Mouse (Mus musculus) lung, postnatal 25 days (tissue): ENCODE measurements around the gene Gm20388.
A peak's percentile ranks its signal among the peaks of the same experiment; 100 is the strongest.

Experiments
- DNase-seq: peaks from one replicate; pipeline ENCODE4 v3.0.0; 2022; ENCODE audit warnings: low spot score

The Gm20388 gene

DNA sequence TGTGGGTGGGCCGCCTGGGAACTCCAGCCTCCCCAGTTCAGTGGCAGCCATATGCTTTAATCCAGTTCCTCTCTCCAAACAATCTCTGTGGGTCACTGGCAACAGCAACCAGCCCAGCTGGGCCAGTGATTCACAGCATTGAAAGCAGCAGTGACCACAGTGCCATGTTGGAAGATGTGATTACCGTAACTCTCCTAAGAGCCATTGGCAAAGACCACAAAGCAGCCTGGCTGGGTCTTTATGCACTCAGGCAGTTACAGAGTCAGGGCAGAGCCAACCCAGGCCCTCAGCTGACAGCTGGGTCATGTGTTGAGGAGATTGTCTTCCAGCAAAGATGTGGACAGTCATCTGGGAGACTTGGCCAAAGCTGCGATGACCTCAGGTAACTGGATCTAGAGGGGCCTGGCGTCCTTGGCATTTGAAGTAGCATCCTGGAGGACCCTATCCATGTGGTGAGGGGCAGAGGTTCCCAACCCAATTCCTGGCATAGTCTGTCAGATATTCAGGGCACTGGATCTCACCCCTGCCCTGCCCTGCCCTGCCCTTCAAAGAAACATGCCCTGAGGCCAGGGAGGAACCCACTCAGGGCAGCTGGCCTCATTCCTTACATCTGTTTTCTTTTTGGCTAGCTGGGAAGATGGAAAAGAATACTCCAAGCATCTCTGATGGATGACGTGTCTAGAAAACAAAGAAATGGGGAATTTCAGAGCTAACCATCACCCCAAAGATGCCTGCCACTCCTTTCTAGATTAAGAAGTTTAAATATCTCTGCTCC, 1052.2 kb downstream of the Gm20388 start:
- DNase-seq, result no peak

DNA sequence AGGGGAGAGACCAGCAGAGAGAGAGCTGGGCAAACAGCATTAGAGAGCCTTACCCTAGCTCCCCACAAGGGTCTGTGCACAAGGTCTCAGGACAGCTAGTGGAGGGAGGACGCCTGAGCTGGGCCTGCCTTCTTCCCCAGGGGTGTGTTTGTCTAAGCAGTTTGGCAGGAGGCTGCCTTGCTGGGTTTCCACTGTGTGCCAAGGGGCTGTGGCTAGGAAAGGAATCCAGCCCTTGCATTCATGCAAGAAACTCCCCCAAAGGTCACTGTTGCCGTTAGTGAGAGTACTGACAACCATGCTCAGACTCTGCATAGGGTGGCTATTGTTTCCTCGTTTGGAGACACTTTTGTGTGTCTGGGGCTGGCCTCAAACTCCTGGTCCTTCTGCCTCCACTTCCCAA, 1055.9 kb downstream of the Gm20388 start:
- DNase-seq, result no peak

DNA sequence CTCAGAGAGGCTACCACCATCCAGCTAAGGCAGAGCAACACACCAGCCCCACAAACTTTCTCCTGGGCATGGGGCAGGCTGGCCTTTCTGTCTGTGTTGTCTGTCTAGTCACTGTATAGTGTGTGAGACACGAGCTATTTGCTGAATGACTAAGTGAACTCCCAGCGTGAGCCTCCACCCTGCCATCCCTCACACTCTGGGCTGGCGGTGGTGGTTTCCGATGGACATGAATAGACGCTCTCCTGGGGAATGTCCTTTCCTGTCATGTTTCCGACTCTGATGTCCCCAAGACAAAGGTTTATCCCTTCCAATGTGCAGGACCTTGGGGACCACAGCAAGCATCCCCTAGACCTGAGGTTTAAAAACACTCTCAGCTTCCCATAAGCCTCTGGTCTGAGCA, 1057.7 kb downstream of the Gm20388 start:
- DNase-seq, result no peak

DNA sequence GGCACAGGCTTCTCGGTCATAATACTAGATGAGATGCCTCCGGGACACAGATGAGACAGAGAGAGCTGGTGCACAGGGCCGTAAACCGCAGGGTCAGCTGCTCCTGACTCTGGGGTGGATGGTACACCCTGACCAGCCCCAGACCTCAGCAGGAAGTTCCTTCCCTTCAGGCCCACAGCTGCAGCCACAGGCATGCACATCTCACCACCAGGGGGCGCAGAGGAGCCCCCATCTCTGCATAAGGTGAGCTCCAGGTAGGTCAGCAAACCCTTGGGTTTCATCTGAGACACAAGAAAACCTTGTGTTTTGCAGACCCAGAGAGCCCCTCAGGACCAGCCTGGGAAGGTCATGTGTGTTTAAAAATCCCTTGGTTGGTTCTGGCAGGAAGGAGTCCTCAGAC, 1059.7 kb downstream of the Gm20388 start:
- no peak for DNase-seq

DNA sequence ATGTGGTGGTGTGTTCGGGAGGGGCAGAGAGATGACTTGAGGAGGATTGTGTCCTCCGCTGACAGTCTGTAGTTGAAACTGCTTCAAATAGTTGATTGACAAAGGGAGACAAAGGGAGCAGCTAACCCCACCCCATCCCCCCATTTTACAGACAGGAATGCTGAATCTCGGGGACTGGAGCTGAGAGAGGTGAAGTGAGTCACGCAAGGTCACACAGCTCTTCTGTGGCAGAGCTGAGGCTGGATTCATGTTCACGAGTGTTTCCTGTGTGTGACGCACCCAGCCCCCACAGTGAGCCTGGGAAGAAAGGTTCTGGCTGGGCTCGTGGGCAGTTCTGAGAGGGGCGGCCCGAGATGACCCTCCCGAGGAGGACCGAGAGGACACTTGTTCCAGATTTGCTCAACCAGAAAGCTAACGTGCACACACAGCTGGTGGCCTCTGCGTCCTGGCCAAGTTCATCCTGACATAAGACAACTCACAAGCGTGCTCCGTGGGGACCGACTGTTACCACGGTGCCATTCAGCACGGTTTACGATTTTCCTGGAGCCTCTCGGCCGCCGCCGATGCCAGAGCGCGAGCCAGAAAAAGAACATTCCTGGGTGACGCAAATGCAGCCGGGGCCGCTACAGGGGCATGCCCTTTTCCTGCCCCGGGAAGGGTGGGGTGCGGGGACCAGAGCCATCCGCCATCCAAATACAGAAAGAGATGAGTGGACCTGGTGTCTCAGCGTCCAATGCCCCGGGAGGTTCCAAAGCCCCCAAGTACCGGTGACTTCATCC, 1061.2 kb downstream of the Gm20388 start:
- peak; percentile 84 for DNase-seq

DNA sequence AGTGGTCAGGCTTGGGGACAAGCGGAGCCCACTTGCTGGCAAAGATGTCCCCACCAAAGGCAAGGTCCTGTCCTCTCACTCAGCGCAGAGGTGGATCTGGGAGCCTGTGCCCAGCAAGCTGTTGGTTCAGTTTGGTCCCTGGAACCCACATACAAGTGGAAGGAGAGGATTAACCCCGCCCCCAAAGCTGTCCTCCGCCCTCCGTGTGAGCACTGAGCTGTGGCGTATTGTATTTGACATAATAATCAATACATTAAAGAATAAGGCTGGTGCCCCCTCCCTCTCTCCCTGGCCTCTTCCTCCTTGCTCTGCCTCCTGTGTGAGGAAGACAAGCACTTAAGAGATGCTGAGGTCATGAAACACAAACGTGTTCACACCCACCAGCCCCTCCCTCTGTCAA, 1062.4 kb downstream of the Gm20388 start:
- no peak for DNase-seq

DNA sequence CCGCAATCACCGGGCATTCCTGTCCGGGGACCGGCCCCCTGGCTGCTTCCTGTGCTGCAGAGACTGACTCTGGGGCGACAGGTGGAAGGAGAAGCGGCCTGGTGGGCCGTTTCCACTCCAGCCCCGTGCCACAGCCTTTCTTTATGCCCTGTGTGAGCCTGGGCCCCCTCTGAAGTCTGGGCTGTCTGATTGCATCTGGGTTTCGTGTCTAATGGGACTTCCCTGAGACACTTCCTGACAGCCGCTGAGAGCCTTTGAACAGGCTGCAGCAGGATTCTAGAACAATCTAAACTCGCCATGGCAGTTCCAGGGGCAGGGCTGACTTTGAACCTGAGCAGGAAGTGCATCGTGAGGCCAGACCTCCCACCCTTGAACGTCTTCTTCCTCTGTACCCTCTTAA, 1066.5 kb downstream of the Gm20388 start:
- peak; percentile 25 for DNase-seq

DNA sequence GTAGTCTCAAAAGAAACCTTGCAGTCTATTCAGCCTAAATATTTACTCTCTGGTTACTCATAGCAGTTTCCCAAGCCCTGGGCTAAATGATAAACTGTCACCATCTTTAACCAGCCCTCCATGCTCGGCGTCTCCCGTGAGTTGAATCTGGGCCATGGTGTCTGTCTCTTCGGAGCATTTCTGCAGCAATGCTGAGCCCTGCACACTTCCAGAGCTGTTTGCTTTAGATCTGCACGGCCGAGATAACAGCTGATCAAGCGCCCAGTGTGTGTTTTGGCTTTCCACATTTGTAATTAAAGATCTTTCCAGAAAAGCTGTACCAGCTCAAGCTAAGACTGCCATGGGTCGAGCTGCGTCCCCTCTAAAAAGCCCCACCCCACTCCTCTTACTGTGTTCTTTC, 1068.6 kb downstream of the Gm20388 start:
- no peak for DNase-seq

DNA sequence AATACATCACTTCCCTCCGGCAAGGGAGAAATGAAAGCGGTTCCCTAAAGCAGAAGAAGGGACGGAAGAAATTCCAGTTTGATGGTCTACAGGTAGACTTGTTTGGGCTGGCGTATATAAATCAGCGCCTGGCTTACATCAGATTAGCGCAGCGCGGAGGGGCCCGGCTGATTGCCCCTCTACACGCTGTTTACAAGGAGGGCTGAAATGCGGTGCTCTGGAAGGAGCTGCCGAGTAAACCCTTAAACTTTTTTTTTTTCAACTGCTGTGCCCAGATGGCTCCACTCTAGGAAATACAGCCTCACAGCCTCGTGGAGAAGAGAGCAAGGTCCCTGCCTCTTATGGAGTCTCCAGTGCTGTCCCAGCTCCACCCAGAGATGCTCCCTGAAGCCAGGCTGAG, 1070.3 kb downstream of the Gm20388 start:
- no peak for DNase-seq

DNA sequence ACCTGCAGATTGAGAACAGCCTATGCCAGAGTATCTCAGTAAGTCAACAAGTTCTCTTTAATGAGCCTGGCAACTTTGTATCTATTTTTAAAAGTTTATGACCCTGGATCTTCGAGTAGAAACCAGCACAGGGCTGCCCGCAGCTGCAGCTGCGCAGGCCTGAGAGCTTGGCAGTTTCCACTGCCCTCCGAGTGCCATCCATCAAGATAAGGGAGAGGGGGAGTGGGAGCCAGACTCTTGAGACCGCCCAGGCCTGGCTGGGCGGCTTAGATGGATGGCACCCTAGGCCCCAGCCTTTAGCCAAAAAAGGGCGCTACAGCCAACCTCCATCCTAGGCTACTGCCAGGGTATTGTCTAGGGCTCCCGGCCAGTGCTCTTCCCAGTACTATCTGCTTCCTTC, 1074.2 kb downstream of the Gm20388 start:
- DNase-seq, result no peak

DNA sequence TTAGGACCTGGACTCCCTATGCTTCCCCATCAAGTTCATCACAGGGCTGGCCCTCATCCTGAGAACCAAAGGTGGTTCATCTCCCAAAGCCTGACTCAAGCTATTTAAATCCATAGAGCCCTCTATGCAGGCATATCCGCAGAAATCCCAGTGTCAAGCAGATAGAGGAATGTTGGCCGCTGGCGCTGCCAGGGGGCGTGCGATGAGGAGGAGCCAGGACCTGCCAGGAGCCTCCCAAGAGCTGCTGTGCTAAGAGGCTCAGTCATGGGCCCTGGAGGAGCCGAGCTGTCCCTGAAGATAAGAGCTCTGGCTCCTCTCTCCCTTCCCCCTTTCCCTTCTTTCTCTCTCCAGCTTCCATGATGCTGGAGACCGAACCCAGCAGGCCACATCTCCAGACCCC, 1075.4 kb downstream of the Gm20388 start:
- DNase-seq, result no peak

DNA sequence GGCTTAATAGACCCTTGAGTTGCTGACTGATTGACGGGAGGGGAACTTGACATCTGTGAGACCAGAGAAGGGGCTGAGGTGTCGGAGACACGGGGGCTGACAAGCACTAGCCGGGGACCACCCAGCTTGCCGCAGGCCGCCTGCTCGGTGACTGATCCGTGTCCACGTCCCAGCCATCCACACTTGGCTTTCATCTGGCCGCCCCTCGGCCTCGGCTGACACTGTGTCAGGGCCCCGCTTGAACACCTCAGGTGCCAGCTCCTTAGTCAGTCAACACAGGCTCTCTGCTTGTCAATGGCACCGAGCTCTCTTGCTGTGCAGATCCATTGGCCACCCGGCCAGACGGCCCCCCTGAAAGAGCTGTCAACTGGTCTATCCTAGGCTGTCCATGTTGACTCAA, 1083.1 kb downstream of the Gm20388 start:
- DNase-seq, result no peak

DNA sequence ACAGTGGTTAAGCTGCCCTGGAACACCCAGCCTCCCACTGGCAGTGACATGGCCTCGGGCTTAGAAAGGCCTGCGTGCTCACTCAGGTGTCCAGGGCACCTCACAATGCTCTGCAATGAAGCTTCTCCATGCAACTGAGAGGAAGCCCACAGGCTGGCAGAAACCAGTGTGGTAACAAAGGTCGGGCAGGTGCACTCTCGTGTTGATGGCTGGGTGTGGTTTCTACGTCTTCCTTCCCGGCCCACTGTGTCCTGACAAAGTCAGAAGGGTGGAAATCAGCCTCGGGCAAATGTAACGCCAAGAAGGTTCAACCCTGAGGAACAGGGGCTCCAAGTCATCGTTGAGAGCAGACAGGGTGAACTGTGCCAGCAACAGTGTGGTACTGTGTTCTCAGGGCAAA, 1084.8 kb downstream of the Gm20388 start:
- DNase-seq, result no peak

DNA sequence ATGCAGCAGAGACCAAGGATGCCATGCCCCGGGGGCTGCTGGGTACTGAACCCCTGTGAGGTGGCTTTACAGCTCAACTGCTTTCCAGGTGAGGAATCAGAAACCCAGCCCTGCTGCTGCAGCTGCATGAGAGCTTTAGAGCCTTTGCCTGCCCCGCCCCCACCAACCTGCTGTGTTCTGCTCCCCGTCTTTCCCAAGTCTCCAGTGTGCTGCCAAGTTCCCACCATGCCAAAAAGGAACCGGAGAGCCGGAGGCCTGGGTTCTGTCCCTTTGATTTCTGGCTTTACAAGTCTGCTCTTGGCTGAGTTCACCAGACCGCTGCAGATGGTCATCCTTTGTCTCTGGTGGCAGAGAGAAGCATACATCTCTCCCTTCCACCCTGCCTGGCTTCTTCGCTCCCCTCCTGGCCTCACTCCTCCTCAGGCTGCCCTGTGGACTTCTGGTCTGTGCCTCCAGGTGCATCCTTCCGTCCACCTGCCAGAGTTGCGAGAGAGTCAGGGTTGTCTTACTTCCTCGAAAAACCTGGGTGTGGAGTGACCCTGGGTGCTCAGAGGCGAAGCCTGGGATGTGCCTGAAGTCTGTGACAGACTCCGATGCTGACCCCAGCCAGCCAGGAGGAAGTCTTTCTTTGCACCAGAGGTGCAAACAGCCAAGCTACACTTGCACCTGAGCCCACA, 1086.4 kb downstream of the Gm20388 start:
- no peak for DNase-seq

DNA sequence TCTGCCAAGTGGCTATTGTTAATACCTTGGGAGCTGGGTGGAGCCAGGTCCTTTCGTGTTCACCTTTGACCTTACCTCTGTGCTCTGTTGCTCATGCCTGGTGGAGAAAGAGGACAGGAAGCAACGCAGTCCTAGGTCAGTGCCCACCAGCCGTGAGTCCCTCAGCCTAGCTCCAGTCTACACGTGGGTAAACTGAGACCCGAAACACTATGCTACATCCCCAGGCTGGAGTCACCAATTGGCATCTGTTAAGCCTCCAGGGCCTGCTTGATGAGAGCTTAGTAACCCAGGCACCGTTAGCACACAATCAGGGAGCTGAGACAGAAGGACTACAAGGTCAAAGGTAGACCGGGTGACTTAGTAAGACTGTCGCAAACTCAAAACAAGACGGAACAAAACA, 1087.3 kb downstream of the Gm20388 start:
- no peak for DNase-seq

DNA sequence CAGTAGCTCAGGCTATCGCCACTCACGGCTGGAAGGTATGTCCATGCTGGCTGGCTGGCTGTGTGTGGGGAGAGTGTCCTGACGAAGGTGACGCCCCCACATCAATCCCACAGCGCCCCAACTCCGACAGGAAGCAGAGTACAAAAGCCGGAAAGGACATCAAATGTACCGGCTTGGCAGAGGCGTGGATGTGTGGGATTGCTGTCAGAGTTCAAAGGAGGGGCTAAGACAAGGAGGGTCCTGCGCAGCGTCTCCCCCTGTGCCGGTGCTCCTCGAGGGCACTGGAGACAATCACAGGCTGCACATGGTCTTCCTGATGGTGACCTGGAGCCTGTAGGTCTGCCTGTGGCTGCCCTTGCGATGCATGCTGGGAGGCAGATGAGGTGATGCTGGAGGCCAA, 1088.3 kb downstream of the Gm20388 start:
- DNase-seq, result peak; percentile 45

DNA sequence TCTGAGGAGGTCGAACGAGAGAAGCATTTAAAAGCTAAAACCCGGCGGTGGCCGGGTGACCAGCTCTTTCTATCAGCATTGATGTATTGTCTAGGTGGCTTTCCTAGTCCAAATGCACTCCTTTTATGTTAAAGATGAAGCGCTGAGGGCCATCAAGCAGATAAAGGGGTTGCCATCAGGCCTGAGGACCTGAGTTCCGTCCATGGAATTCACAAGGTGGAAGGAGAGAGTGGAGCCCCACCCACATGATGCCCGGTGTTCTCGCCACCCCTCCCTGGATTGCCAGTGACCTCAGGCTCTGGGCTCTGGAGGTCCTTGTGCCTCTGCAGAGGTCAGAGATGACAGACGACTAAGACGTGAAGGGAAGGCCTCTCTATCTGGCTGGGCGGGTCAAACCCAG, 1091.3 kb downstream of the Gm20388 start:
- DNase-seq, result no peak

DNA sequence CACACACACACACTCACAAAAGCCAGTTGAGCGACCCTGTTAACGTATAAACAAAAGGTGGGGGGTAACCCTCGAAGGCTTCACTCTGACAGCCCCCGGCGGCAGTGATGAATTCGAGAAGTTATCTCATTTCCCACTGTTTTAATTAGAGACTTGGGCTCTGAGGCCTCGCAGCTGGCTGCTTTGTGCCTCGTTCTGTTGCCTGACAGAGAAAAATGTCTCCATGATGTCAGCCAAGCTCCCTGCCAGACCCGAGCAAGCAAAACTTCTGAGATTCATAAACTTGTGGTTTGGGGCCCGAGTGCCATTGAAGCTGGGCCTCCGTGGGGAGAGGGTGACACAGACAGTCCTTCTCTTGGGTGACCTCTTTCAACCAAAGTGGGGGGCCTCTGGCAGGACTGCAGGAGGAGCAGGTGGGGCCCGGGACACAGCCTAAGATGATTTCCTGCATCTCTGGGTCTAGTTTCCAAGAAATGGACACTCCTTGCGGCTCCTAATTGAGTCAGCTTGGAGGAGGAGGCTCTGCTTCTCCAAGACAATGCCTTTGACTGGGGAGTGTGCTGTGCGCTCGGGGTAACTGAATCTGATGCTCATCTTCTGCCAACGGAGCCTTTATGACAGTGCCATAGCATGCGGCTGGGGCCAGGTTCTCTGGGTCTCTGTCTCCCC, 1092.4 kb downstream of the Gm20388 start:
- no peak for DNase-seq

DNA sequence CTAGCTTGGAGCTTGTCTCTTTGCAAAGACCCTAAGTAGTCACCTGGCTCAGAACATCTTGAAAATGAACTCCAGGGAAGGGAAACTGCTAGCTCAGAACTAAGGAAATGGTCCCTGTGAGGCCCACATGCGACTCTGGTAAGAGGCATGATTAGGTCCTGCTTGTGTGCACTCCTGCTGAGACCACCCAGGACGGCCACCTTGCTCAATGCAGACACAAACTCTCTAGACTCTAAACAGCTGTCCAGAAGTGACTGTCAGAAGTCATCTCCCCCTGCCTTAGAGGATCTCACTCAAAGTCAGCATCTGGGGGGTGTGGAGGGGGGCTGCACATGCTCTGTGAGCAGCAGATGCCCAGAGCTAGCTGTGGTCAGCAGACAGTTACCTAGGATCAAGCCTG, 1093.0 kb downstream of the Gm20388 start:
- DNase-seq, result no peak

DNA sequence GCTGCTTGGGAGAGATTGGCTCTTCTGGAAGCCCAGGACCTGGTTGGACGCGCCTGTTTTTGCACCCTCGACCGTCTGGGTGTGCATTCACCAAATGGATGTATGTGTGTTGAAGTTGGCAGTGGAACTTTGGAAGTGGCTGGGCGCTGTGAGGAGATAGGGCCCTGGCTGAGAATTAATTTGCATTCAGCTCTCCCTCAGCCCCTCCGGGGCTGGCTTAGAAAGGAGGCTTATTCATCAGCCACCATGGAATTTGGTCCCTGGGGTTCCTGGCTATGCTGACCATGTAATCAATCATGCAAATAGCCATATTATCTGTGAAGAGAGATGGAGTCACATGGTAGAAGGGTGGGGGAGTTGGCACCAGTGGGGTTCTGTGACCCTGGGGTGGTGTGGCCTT, 1102.7 kb downstream of the Gm20388 start:
- no peak for DNase-seq

DNA sequence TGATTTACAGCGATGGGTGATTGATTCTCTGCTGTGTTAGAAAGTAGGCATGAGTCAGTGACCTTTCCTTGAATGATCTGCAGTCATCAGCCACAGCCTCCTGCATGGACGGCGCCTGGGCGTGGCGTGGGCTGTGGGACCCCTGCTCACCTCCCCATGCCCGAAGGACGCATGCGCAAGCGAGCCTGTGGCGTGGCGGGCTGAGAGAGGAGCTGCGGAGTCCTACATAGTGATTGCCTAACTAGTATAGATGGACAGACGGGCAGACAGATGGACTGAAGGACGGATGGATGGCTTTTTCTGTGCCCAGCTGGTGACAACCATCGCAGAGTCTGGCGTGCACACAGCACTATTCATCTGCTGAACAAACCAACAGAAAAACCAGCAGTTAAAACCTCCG, 1106.0 kb downstream of the Gm20388 start:
- no peak for DNase-seq

DNA sequence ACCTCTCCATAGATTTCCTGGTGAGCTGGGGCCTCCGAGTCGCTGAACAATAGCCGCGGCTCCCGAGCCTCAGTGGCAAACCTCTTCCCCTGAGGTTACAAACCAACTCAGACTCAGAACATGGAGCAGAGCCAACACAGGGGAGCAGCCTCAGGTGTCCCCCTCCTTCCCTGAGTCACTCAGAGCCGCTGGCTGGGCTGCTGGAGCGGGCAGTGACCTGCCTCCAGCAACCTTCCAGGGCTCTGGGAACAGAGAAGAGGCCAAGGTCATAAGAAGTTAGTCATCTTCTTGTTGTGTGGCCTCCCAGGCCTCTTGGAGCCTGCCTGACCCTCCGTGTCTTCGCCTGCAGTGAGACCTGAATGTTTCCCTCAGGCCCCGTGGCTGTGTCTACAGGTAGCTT, 1107.6 kb downstream of the Gm20388 start:
- DNase-seq, result no peak

DNA sequence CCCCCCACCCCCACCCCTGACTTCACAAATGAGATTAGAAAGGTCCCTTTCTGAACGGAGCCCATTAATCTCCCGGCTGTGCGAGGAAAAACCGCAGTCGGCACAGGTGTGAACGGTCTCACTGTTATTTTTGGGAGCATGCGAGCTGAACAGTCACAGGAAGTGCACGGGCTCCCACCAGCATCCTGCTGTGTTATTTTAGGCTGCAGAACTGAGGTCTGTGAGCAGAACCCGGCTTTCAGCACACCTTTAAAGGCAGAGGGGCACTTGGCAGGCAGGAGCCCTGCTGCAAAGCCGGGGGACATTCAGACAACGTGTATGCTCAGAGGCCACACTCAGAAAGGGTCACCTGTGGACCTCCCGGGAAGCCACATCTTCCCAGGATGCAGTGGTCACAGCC, 1110.8 kb downstream of the Gm20388 start:
- DNase-seq, result no peak
